ENCODE assay signal across 10 mouse cellular contexts in the genomic region with DNA sequence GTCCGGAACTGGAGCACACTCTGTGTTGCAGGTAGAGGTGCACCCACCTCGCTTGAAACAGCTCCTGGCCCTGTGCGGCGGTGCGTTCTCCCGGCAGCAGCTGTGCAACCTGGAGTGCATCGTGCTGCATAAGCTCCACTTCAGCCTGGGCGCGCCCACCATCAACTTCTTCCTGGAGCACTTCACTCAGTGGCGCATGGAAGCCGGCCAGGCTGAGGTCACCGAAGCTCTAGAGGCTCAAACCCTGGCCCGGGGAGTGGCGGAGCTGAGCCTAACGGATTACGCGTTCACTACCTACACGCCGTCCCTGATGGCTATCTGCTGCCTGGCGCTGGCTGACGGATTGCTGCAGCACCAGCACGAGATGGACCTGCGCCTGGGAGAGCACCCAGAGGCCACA. TPM values are rescaled to one million over a fixed set of nuclear protein-coding genes. Genes with fewer than 3 reads are reported as not detected.
DNase-seq lines count a peak whose midpoint lies in the region; ATAC-seq and TF ChIP-seq lines count a peak whose summit lies in the region.
"Had no signal": no experiment of that assay in that cellular context is flagged by ENCODE, and none has a peak within 500 bp of the region (broad histone marks: within the 10 kb centered on the region; RNA-seq: fewer than 3 reads in every experiment).

No protein-coding gene starts in this region.

- peaks cover 35% of the 10 kb centered on the region for H3K4me1 ChIP-seq in forebrain, embryonic 11.5 days (replicated peaks; ENCODE audit: control insufficient read depth, insufficient read depth, low read length)
- H3K4me1 ChIP-seq in forebrain, embryonic 15.5 days = peaks cover 51% of the 10 kb centered on the region
- H3K4me1 ChIP-seq in heart, postnatal 0 days (ENCODE audit: control insufficient read depth, insufficient read depth) = peaks cover 23% of the 10 kb centered on the region

- H3K27ac ChIP-seq in forebrain, embryonic 11.5 days (ENCODE audit: low read depth, low read length) = no peak overlapping the region
- no peak overlapping the region for H3K27ac ChIP-seq in forebrain, embryonic 15.5 days (replicated peaks)
- H3K27ac ChIP-seq in heart, postnatal 0 days (ENCODE audit: low read depth) = no peak overlapping the region

- ATAC-seq in forebrain, embryonic 11.5 days (replicated peaks; ENCODE audit: low FRiP score) = no peak
- no peak for ATAC-seq in forebrain, embryonic 15.5 days (replicated peaks)
- no peak for ATAC-seq in heart, postnatal 0 days (ENCODE audit: insufficient read depth, low read depth)
- ATAC-seq in monocyte, adult 5-6 weeks (replicated peaks; ENCODE audit: insufficient number of reproducible peaks, low FRiP score, low TSS enrichment, poor library complexity, severe bottlenecking) = no peak

- 1% methylated on average over 23 of the region's 23 CpGs for WGBS in forebrain, embryonic 11.5 days
- under 1% methylated on average over 23 of the region's 23 CpGs for WGBS in forebrain, embryonic 15.5 days
- WGBS in heart, postnatal 0 days = 1% methylated on average over 23 of the region's 23 CpGs

- no peaks in the 10 kb centered on the region for H3K9me3 ChIP-seq in forebrain, embryonic 11.5 days (ENCODE audit: control insufficient read depth, low read length)
- H3K9me3 ChIP-seq in forebrain, embryonic 15.5 days = no peaks in the 10 kb centered on the region
- H3K9me3 ChIP-seq in heart, postnatal 0 days (replicated peaks; ENCODE audit: control insufficient read depth, low read length) = no peaks in the 10 kb centered on the region

- H3K4me2 ChIP-seq in forebrain, embryonic 11.5 days (ENCODE audit: low read depth, low read length, severe bottlenecking) = no peak overlapping the region
- no peak overlapping the region for H3K4me2 ChIP-seq in forebrain, embryonic 15.5 days (replicated peaks)
- peak overlapping the region; percentile 35 for H3K4me2 ChIP-seq in heart, postnatal 0 days (ENCODE audit: low read depth, low read length)

- peaks cover 75% of the 10 kb centered on the region for H3K27me3 ChIP-seq in forebrain, embryonic 11.5 days (ENCODE audit: control insufficient read depth, insufficient read depth, low read length)
- peaks cover 79% of the 10 kb centered on the region for H3K27me3 ChIP-seq in forebrain, embryonic 15.5 days
- H3K27me3 ChIP-seq in heart, postnatal 0 days (ENCODE audit: control insufficient read depth, insufficient read depth, low read length) = peaks cover 86% of the 10 kb centered on the region

- no peaks in the 10 kb centered on the region for H3K36me3 ChIP-seq in forebrain, embryonic 11.5 days (ENCODE audit: control insufficient read depth, insufficient read depth, low read length)
- H3K36me3 ChIP-seq in forebrain, embryonic 15.5 days = no peaks in the 10 kb centered on the region
- no peaks in the 10 kb centered on the region for H3K36me3 ChIP-seq in heart, postnatal 0 days (replicated peaks; ENCODE audit: control insufficient read depth, insufficient read depth, low read length)

- peak; percentile 64 for DNase-seq in forebrain, embryonic 11.5 days (ENCODE audit: low spot score)
- peak; percentile 33 for DNase-seq in ES-CJ7 (ENCODE audit: low read depth, low spot score)
- no peak for DNase-seq in heart, postnatal 0 days (ENCODE audit: low spot score)
- peak; percentile 57 for DNase-seq in lung, postnatal 14 days
- no peak for DNase-seq in layer of hippocampus, adult 9-11 months
- no peak for DNase-seq in right cerebral cortex, postnatal 36 days (ENCODE audit: low spot score in 2 of 2)

- no peak for TF ChIP-seq CTCF in heart, postnatal 0 days (IDR thresholded peaks at IDR 0.05; ENCODE audit: low read depth)

- H3K9ac ChIP-seq in forebrain, embryonic 11.5 days (ENCODE audit: low read length) = no peak overlapping the region
- no peak overlapping the region for H3K9ac ChIP-seq in forebrain, embryonic 15.5 days (replicated peaks)
- H3K9ac ChIP-seq in heart, postnatal 0 days (replicated peaks; ENCODE audit: low read depth, low read length) = no peak overlapping the region

- no peak for TF ChIP-seq EP300 in heart, postnatal 0 days (IDR thresholded peaks at IDR 0.05; ENCODE audit: low read depth)

- no peak overlapping the region for H3K4me3 ChIP-seq in forebrain, embryonic 11.5 days (ENCODE audit: low read depth, low read length)
- H3K4me3 ChIP-seq in forebrain, embryonic 15.5 days = no peak overlapping the region
- no peak overlapping the region for H3K4me3 ChIP-seq in heart, postnatal 0 days (ENCODE audit: low read depth, low read length)

RNA-seq across cellular contexts. Expression of gene Ccno, which starts 1.9 kb away (rescaled TPM):
- polyA plus RNA-seq in forebrain, embryonic 11.5 days (2014; fragmentation: Nextera tagmentation; extraction: Ambion mirVana) = 5.3 and 7.3 TPM in 2 replicates
- 1.2 and 2.3 TPM in 2 replicates for polyA plus RNA-seq in forebrain, embryonic 15.5 days (2015; fragmentation: Nextera tagmentation; extraction: Ambion mirVana)
- total RNA-seq in heart, postnatal 0 days (2014; rRNA removed; ENCODE audit: low replicate concordance) = 0.23 TPM in 1 of 2 replicates, not detected in the other
- polyA plus RNA-seq in heart, postnatal 0 days (2015; fragmentation: Nextera tagmentation; extraction: Ambion mirVana) = 0.14 and 0.29 TPM in 2 replicates
- 0.48 to 1.8 TPM (median 0.49 TPM) in 3 replicates for total RNA-seq in monocyte, adult 5-6 weeks (2017)
- total RNA-seq: common myeloid progenitor, adult 5-6 weeks had no signal

RNA-seq across cellular contexts. Expression of gene Mcidas, which starts 4.1 kb away (rescaled TPM):
- 3.4 TPM in 2 replicates for polyA plus RNA-seq in forebrain, embryonic 11.5 days (2014; fragmentation: Nextera tagmentation; extraction: Ambion mirVana)
- 0.69 and 1.1 TPM in 2 replicates for polyA plus RNA-seq in forebrain, embryonic 15.5 days (2015; fragmentation: Nextera tagmentation; extraction: Ambion mirVana)
- not detected in 2 replicates for total RNA-seq in heart, postnatal 0 days (2014; rRNA removed; ENCODE audit: low replicate concordance)
- polyA plus RNA-seq in heart, postnatal 0 days (2015; fragmentation: Nextera tagmentation; extraction: Ambion mirVana) = 0.08 TPM in 1 of 2 replicates, not detected in the other
- total RNA-seq in monocyte, adult 5-6 weeks (2017) = not detected in 3 replicates
- total RNA-seq: common myeloid progenitor, adult 5-6 weeks had no signal

RNA-seq across cellular contexts. Expression of gene Cdc20b, which starts 45.4 kb away (rescaled TPM):
- polyA plus RNA-seq in forebrain, embryonic 11.5 days (2014; fragmentation: Nextera tagmentation; extraction: Ambion mirVana) = 0.57 and 0.73 TPM in 2 replicates
- polyA plus RNA-seq in forebrain, embryonic 15.5 days (2015; fragmentation: Nextera tagmentation; extraction: Ambion mirVana) = 0.52 and 0.64 TPM in 2 replicates
- not detected in 2 replicates for total RNA-seq in heart, postnatal 0 days (2014; rRNA removed; ENCODE audit: low replicate concordance)
- not detected in 2 replicates for polyA plus RNA-seq in heart, postnatal 0 days (2015; fragmentation: Nextera tagmentation; extraction: Ambion mirVana)
- total RNA-seq in monocyte, adult 5-6 weeks (2017) = 1.0 to 11.5 TPM (median 6.1 TPM) in 3 replicates
- total RNA-seq: common myeloid progenitor, adult 5-6 weeks had no signal
- polyA plus RNA-seq: urinary bladder, adult 2 months had no signal

RNA-seq across cellular contexts. Expression of gene Gpx8, which starts 56.7 kb away (rescaled TPM):
- 89.4 and 92.9 TPM in 2 replicates for polyA plus RNA-seq in forebrain, embryonic 11.5 days (2014; fragmentation: Nextera tagmentation; extraction: Ambion mirVana)
- 43.9 and 47.7 TPM in 2 replicates for polyA plus RNA-seq in forebrain, embryonic 15.5 days (2015; fragmentation: Nextera tagmentation; extraction: Ambion mirVana)
- 26.8 and 32.3 TPM in 2 replicates for total RNA-seq in heart, postnatal 0 days (2014; rRNA removed; ENCODE audit: low replicate concordance)
- 100 and 109 TPM in 2 replicates for polyA plus RNA-seq in heart, postnatal 0 days (2015; fragmentation: Nextera tagmentation; extraction: Ambion mirVana)
- 8.4 to 18.8 TPM (median 16.9 TPM) in 3 replicates for total RNA-seq in monocyte, adult 5-6 weeks (2017)

Comparison
In these comparisons a context has a peak if more than half of its experiments do, and no peak if none do; other contexts are left out.
1. DNase-seq: peak in forebrain, embryonic 11.5 days (single experiment), ES-CJ7 (single experiment) and lung, postnatal 14 days (single experiment); none in heart, postnatal 0 days (single experiment), layer of hippocampus, adult 9-11 months (single experiment) and right cerebral cortex, postnatal 36 days (0 of 2).